Mouse (Mus musculus): ENCODE results near the gene Dus2. TPM values are rescaled to one million over a fixed set of nuclear protein-coding genes. Genes with fewer than 3 reads are reported as not detected.
"Not testable (repeated sequence)": the region's sequence is repeated elsewhere in the genome, so short reads cannot be mapped to it uniquely, and the experiment has no call there.

The Dus2 gene
- polyA plus RNA-seq, 1 experiment from 2014 or later, result 26.7 TPM

DNA sequence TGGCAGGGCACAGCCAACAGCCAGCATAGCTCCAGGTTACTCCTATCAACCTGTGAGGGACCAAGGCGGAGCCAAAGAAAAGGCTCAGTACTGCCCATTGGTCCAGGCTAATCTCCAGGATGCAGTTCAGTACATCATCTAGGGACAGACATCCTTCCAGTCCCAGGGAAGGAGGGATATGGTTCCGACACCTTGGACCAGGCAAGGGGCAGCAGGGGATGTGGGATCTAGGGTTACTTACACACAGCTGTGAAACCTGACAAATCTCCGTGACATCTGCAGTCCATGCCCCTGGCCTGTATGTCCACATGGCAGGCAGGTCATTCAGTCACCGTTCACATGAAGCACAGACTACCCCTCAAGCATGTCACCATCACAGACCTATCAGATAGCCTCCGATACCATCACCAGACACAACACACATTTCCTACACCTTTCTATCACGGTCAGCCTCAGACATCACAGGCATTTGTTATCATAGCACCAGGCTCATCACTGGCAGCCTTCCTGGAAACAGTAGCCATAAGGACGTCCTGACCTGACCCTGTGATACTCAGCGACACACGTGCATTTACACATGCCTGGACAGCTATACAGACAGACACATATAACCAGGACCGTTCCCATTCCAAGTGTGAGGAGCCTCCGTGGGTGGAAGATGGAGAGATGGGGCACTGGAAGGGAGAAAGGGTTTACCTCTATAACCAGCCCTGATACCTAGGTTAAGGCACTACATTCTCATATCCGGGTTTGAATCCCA is 26.5 kb upstream of the Dus2 start:
- Histone ChIP-seq H3K27ac (peak overlapping the region; percentile 94; the same call in 1 of the 2 replicates), H3K9ac (peak overlapping the region; percentile 92), H3K4me3 (peak overlapping the region; percentile 84), H3K27me3 (no peaks in the 10 kb centered on the region), H3K4me2 (peak overlapping the region; percentile 75), H3K36me3 (peaks cover 14% of the 10 kb centered on the region), H3K9me3 (no peaks in the 10 kb centered on the region), H3K4me1 (peaks cover 47% of the 10 kb centered on the region)
- ATAC-seq (ENCODE audit: insufficient number of reproducible peaks, insufficient read depth, low FRiP score, low TSS enrichment, low read depth), result no peak
- WGBS, result 52% methylated on average over 12 of the region's 12 CpGs

DNA sequence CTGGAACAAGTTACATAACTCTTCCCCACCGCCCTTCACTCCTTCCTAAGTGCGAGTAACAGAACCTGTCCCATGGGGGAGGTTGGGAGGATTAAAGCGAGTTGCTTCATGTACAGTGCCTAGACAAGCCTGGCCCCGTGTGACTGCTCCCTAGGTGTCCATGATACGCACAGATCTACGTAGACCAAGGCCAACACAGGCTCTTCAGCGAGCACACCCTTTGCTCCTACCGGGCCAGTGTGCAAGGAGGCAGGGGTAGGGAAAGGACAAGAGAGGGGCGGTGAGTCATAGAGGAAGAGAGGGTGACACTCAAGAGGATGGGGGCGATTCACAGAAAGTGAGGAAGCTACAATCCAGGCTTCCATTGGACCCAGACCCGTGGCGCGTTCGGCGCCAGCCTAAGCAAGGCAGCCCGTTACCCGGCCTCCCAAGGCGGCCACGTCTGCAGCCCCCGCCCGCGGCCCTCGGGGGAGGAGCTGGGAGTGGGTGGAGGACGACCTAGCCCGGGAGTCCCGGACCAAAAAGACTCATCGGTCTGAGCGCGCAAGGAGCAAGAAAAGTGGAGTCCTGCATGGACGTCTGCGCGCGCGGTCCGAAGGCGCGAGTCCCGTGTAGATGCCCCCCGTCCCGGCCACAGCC is 25.8 kb upstream of the Dus2 start:
- H3K4me1 ChIP-seq, result peaks cover 41% of the 10 kb centered on the region
- peaks cover 7% of the 10 kb centered on the region for H3K36me3 ChIP-seq
- H3K9ac ChIP-seq, result peak overlapping the region; percentile 92
- H3K27me3 ChIP-seq, result no peaks in the 10 kb centered on the region
- peak overlapping the region; percentile 84 for H3K4me3 ChIP-seq
- H3K4me2 ChIP-seq, result peak overlapping the region; percentile 75
- peak overlapping the region; percentile 94 for H3K27ac ChIP-seq
- ATAC-seq (ENCODE audit: insufficient number of reproducible peaks, insufficient read depth, low FRiP score, low TSS enrichment, low read depth), result peak; percentile 72
- WGBS, result 1% methylated on average over 40 of the region's 40 CpGs
- no peaks in the 10 kb centered on the region for H3K9me3 ChIP-seq

DNA sequence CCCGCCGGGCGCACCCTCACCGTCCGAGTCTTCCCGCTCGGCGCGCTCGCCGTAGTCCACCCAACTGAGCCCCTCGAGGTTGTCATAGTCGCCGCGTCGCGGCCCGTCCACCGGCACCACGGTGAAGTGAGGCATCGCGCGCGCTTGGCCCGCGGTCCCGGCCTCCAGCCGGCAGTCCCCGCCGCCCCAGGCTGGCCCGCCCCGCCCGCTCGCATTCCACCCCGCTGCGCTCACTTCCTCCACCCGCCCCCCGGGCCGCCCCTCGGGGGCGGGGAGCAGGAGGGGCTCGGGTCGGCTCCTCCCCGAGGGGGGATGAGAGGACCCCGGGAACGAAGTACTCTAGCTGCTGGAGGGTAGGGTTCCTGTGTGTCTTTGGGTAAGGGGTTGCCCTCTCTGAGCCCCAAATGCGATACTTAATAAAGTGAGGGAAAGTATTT is 25.2 kb upstream of the Dus2 start, which contains the start of gene Slc12a4:
TSS of gene Slc12a4 (minus strand) at position 193 of the 437 bp plus-strand sequence.
- peaks cover 4% of the 10 kb centered on the region; the same call in 1 of the 2 replicates for H3K36me3 ChIP-seq
- peak within 1 kb of the TSS; percentile 94 for H3K27ac ChIP-seq
- no peaks in the 10 kb centered on the region for H3K9me3 ChIP-seq
- peak within 1 kb of the TSS; percentile 75 for H3K4me2 ChIP-seq
- H3K27me3 ChIP-seq, result no peaks in the 10 kb centered on the region
- peak; percentile 84 for ATAC-seq (ENCODE audit: insufficient number of reproducible peaks, insufficient read depth, low FRiP score, low TSS enrichment, low read depth)
- WGBS, result under 1% methylated on average over 47 of the region's 47 CpGs
- H3K4me3 ChIP-seq, result peak within 1 kb of the TSS; percentile 84
- peak within 1 kb of the TSS; percentile 92 for H3K9ac ChIP-seq
- peaks cover 41% of the 10 kb centered on the region for H3K4me1 ChIP-seq

DNA sequence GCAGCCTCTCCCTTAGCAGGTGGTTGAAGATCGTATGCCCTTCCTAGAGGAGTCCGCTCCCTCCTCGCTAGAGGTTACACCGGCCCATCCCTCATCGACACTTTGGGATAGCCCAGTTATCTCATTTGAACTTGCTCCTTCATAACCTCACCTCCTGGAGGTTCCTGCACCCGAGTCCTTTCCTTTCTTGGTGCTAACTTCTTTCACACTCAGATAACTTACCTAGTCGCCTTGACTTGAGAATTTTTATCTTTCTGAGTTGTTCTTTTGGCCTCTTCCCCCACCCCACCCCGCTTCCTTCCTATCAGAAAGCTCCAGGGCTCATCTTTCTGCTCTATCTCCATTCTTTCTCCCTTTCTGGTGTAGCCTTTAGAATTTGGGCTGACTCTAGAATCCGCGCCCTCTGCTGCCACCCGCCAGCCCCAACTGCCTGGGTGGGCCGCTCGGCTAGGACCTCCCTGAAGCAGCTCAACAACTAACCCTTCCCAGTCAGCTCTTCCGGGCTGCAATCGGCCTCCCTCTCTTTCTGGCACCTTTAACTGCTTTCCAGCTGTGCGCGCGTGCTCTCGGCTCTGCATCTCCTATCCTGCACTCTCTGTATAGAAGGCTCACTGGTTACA is 24.3 kb upstream of the Dus2 start:
- peak overlapping the region; percentile 57; the same call in 1 of the 2 replicates for H3K9ac ChIP-seq
- H3K27me3 ChIP-seq, result no peaks in the 10 kb centered on the region
- peak overlapping the region; percentile 84 for H3K4me3 ChIP-seq
- no peak for ATAC-seq (ENCODE audit: insufficient number of reproducible peaks, insufficient read depth, low FRiP score, low TSS enrichment, low read depth)
- H3K9me3 ChIP-seq, result no peaks in the 10 kb centered on the region
- peaks cover 35% of the 10 kb centered on the region for H3K4me1 ChIP-seq
- WGBS, result 7% methylated on average over 19 of the region's 19 CpGs
- H3K27ac ChIP-seq, result peak overlapping the region; percentile 39
- no peaks in the 10 kb centered on the region for H3K36me3 ChIP-seq
- H3K4me2 ChIP-seq, result peak overlapping the region; percentile 75

DNA sequence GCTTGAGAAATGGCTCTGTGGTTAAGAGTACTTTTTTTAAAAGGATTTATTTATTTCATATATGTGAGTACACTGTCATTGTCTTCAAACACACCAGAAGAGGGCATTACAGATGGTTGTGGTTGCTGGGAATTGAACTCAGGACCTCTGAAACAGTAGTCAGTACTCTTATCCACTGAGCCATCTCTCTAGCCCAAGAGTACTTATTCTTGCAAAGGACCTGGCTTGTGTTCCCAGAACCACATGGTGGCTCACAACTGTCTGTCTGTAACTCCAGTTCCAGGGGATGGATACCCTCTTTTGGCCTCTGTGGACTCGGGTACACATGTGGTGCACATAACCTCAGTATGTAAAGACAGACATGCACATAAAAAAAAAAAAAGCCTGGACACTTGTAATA is 21.8 kb upstream of the Dus2 start:
- no peak overlapping the region for H3K9ac ChIP-seq

DNA sequence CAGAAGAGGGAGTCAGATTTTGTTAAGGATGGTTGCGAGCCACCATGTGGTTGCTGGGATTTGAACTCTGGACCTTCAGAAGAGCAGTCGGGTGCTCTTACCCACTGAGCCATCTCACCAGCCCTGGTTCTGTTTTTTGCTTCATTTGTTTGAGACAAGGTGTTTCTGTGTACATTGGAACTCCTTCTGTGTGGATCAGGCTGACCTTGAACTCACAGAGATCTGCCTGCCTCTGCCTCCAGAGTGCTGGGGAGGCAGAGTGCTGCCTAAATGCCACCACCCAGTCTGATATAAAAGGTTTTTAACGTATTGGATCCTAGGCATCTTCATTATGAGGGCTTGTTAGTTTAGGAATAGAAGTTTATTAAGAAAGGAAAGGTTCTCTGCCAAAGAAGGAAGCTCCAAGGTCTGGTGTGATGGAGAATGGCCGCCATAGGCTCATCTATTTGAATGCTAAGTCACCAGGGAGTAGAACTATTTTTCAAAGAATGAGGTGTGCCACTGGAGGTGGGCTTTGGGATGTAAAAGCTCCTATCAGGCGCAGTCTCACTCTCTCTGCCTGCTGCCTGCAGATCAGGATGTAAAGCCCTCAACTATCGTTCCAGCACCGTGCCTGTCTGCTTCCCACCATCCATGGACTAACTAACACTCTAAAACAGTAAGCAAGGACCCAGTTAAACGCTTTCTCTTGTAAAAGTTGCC is 20.0 kb upstream of the Dus2 start:
- H3K27ac ChIP-seq, result no peak overlapping the region
- H3K36me3 ChIP-seq, result no peaks in the 10 kb centered on the region
- no peaks in the 10 kb centered on the region for H3K27me3 ChIP-seq
- no peak overlapping the region for H3K4me2 ChIP-seq
- H3K9me3 ChIP-seq, result no peaks in the 10 kb centered on the region
- ATAC-seq (ENCODE audit: insufficient number of reproducible peaks, insufficient read depth, low FRiP score, low TSS enrichment, low read depth), result no peak
- no peak overlapping the region for H3K9ac ChIP-seq
- H3K4me3 ChIP-seq, result no peak overlapping the region
- peaks cover 11% of the 10 kb centered on the region for H3K4me1 ChIP-seq
- WGBS, result 70% methylated on average over 8 of the region's 8 CpGs

More for the DNA sequence above, 21.8 kb upstream of the Dus2 start:
- Histone ChIP-seq H3K4me2 (no peak overlapping the region), H3K27ac (no peak overlapping the region), H3K4me3 (no peak overlapping the region), H3K9me3 (no peaks in the 10 kb centered on the region), H3K36me3 (no peaks in the 10 kb centered on the region), H3K4me1 (peaks cover 21% of the 10 kb centered on the region), H3K27me3 (no peaks in the 10 kb centered on the region)
- no peak for ATAC-seq (ENCODE audit: insufficient number of reproducible peaks, insufficient read depth, low FRiP score, low TSS enrichment, low read depth)
- WGBS, result 70% methylated on average over 1 of the region's 1 CpGs

DNA sequence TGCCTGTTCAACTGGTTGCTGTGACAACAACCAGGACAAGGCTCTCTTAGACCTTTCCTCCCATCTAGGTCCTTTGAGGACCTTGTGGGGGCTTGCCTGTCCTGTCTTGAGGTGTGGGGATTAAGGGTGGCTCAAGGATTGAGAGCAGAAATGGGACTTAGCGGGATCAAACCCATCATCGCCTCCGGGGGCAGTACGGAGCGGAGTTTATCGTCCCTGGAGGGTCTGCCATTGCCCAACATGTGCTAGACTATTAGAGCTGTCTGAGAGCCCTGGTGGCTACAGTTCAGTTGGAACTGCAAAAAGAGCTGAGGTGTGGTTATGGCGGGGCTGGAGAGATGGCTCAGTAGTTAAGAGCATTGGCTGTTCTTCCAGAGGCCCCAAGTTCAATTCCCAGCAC is 15.8 kb upstream of the Dus2 start:
- Histone ChIP-seq H3K9me3 (no peaks in the 10 kb centered on the region), H3K9ac (no peak overlapping the region), H3K36me3 (no peaks in the 10 kb centered on the region), H3K4me2 (no peak overlapping the region), H3K27ac (no peak overlapping the region), H3K27me3 (no peaks in the 10 kb centered on the region), H3K4me1 (no peaks in the 10 kb centered on the region), H3K4me3 (no peak overlapping the region)
- 68% methylated on average over 7 of the region's 7 CpGs for WGBS
- ATAC-seq (ENCODE audit: insufficient number of reproducible peaks, insufficient read depth, low FRiP score, low TSS enrichment, low read depth), result no peak

DNA sequence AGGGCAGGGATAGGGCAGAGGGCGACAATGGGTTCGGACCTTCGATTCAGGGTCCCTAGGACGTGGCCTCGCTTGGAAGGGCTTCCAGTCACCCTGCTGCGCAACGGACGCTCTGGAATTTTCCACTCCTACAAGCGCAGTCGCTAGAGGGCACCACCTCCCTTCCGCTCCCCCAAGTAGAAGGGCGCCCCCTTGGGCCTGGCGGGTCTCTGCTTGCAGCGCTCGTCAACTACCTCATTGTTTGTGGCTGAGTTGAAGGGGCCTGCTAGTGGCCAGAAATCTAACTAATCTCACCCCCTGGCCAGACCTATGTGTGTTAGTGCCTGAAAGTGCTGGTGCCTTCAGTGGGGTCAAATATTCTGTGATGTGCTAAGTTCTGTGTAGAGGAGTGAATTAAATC is 11.8 kb upstream of the Dus2 start, which contains the start of gene Dpep3:
TSS of gene Dpep3 (minus strand) at position 105 of the 400 bp plus-strand sequence.
- H3K27me3 ChIP-seq, result no peaks in the 10 kb centered on the region
- no peak within 1 kb of the TSS for H3K27ac ChIP-seq
- H3K9me3 ChIP-seq, result no peaks in the 10 kb centered on the region
- H3K4me3 ChIP-seq, result no peak within 1 kb of the TSS
- H3K9ac ChIP-seq, result no peak within 1 kb of the TSS
- 0 out of 2 replicates have a peak, but pooled peaks have one; percentile 20 for ATAC-seq (ENCODE audit: insufficient number of reproducible peaks, insufficient read depth, low FRiP score, low TSS enrichment, low read depth)
- H3K36me3 ChIP-seq, result no peaks in the 10 kb centered on the region
- H3K4me1 ChIP-seq, result no peaks in the 10 kb centered on the region
- 93% methylated on average over 15 of the region's 15 CpGs for WGBS
- no peak within 1 kb of the TSS for H3K4me2 ChIP-seq

DNA sequence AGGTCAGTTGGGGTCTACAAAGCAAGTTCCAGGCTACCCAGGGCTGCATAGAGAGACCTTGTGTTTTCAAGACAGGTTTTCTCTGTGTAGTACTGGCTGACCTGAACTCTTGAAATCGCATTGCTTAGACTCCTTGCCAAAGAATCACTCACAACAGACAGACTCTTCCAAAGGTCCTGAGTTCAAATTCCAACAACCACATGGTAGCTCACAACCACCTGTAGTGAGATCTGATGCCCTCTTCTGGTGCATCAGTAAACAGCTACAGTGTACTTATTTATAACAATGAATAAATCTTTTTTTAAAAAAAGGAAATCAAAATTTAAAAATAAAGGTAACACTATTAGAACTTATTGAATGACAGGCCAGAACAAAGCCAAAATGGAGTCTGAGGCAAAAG is 10.0 kb upstream of the Dus2 start:
- no peak overlapping the region for H3K27ac ChIP-seq
- ATAC-seq (ENCODE audit: insufficient number of reproducible peaks, insufficient read depth, low FRiP score, low TSS enrichment, low read depth), result no peak
- no peaks in the 10 kb centered on the region for H3K27me3 ChIP-seq
- no peaks in the 10 kb centered on the region for H3K36me3 ChIP-seq
- H3K4me1 ChIP-seq, result no peaks in the 10 kb centered on the region
- no peak overlapping the region for H3K4me2 ChIP-seq
- no peaks in the 10 kb centered on the region for H3K9me3 ChIP-seq
- WGBS, result 87% methylated on average over 1 of the region's 1 CpGs
- H3K9ac ChIP-seq, result no peak overlapping the region
- H3K4me3 ChIP-seq, result no peak overlapping the region

DNA sequence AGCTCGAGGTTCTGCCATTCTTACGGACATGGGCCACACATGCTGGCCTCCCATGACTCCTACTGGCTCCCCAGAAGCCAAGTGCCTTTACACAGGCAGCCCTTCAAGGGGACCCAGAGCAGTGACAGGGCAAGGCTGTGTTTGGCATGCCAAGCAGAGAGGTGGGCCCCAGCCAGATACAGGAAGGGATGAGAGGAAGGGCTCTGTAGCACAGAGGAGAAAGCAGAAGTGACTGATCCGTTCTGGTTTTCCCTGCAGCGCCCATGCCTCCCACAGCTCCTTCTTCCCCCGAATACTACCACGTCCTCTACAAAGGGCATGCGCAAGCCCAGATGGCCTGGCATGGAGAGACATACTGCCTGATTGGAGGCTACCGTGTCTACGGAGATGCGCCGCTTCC is 7.7 kb upstream of the Dus2 start:
- not testable (repeated sequence) for H3K9ac ChIP-seq; H3K27me3 ChIP-seq; H3K36me3 ChIP-seq; H3K4me2 ChIP-seq; H3K27ac ChIP-seq; H3K4me3 ChIP-seq; ATAC-seq (ENCODE audit: insufficient number of reproducible peaks, insufficient read depth, low FRiP score, low TSS enrichment, low read depth); H3K9me3 ChIP-seq; H3K4me1 ChIP-seq
- WGBS, result 79% methylated on average over 11 of the region's 11 CpGs

DNA sequence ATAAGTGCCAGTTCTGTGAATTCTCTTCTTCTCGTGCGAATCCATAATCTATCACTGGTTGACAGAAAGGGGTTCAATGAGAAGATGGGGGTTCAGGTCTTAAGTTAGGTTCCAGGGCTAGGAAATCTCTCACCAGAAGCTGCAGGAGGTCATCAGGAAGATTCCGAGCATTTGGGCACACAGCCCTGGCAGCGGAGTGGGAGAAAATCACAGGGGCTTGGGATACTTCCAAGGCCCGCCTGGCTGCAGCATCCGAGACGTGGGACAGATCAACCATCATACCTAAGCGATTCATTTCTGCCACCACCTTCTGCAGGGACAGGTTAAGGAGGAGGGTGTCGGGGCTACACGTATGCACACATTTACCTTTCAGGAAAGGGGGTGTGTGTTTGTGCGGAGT is 2.6 kb upstream of the Dus2 start:
- no peak overlapping the region for H3K9ac ChIP-seq
- 84% methylated on average over 11 of the region's 11 CpGs for WGBS
- H3K27me3 ChIP-seq, result no peaks in the 10 kb centered on the region
- H3K27ac ChIP-seq, result no peak overlapping the region
- H3K9me3 ChIP-seq, result no peaks in the 10 kb centered on the region
- no peak overlapping the region for H3K4me3 ChIP-seq
- no peaks in the 10 kb centered on the region for H3K36me3 ChIP-seq
- H3K4me1 ChIP-seq, result no peaks in the 10 kb centered on the region
- H3K4me2 ChIP-seq, result no peak overlapping the region
- ATAC-seq (ENCODE audit: insufficient number of reproducible peaks, insufficient read depth, low FRiP score, low TSS enrichment, low read depth), result no peak
